Comparison of ENCODE assay signal across 10 mouse cellular contexts in the genomic region with DNA sequence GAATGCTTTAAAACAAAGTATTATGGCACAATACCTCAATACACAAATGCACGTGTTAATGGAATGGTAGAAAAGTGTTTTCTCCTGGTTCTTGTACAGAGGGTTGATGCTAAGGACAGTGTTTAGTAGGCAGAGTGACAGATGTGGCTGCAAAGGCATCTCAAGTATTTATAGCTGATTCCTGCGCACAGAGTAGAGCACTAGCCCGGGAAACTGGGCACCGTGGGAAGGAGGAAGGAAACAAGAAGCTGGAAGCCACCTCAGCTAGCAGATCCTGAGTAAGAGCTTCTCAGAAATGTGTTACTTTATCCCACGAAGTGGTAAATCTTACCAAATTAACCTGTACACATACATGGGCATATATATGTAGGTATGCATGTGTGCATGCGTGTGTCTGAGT.
"Had no signal": no experiment of that assay in that cellular context is flagged by ENCODE, and none has a peak within 500 bp of the region (broad histone marks: within the 10 kb centered on the region; RNA-seq: fewer than 3 reads in every experiment).

No protein-coding gene starts in this region.

- ATAC-seq: liver, postnatal 0 days; lung, postnatal 0 days; midbrain, embryonic 13.5 days; midbrain, embryonic 15.5 days had no signal

- DNase-seq: liver, postnatal 0 days; lung, adult 2 months; lung, postnatal 14 days; lung, postnatal 36 days; thymus, adult 18-20 months; thymus, postnatal 14 days; thymus, postnatal 36 days had no signal
